Mouse (Mus musculus) liver, adult (tissue): ENCODE results near the gene Zkscan6.
A peak's percentile ranks its signal among the peaks of the same experiment; 100 is the strongest.

Experiments
- GATA4 ChIP-seq: IDR thresholded peaks from 2 replicates; pipeline ENCODE4 v1.6.1; 2014; ENCODE audit warnings: mild to moderate bottlenecking, low read length; ENCODE audit not compliant: insufficient replicate concordance

The Zkscan6 gene

GRCm38 (mm10) chr11:65788154-65788553 lies 18.8 kb upstream of the Zkscan6 start, which contains the start of gene Map2k4:
Map2k4 (minus strand) TSS chr11:65788297.
- peak; percentile 16; the same call in 1 of the 2 replicates for TF ChIP-seq GATA4

GRCm38 (mm10) chr11:65794428-65795219 lies 12.4 kb upstream of the Zkscan6 start:
- TF ChIP-seq GATA4, result no peak

DNA sequence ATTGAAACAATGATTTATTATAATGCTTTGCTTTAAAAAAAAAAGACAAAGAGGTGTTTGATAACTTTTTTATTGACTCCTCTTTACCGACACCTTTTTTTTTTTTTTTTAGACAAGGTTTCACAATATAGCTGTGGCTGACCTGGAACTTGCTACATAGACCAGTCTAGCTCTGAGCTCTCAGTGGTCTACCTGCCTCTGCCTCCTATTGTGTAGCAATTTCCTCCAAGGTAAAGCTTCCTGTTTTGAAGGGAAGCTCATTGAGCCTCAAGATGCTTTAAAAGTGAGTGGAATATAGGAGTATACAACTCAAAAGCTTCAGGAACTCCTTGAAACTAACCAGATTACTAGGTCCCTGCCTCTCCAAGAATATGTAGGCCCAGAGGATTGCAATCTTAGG lies 11.1 kb upstream of the Zkscan6 start:
- TF ChIP-seq GATA4, result no peak

DNA sequence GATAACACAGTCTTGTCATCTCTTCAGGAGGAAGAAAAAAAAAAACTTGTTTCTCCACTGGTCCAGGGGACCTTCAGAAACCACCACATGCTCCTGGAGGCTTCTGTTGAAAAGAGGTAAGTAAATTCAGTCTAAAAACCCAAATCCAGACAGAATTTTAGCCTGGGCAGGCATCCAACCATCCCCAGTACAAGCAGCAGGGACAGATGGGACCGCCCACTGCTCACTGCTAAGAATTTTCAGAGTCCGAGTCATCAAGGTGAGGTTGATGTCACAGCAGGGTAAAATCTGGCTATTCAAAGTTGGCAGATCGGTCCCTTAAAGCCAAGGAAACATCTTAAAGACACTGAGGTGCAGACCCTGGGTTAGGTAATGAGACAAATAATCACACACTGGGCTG lies 5.1 kb upstream of the Zkscan6 start:
- no peak for TF ChIP-seq GATA4

GRCm38 (mm10) chr11:65806321-65806904 lies 562 bp upstream of the Zkscan6 start:
- no peak for TF ChIP-seq GATA4

GRCm38 (mm10) chr11:65807601-65808000 lies 626 bp downstream of the Zkscan6 start:
- no peak for TF ChIP-seq GATA4

GRCm38 (mm10) chr11:65812088-65812487 lies 5.1 kb downstream of the Zkscan6 start:
- TF ChIP-seq GATA4, result no peak

DNA sequence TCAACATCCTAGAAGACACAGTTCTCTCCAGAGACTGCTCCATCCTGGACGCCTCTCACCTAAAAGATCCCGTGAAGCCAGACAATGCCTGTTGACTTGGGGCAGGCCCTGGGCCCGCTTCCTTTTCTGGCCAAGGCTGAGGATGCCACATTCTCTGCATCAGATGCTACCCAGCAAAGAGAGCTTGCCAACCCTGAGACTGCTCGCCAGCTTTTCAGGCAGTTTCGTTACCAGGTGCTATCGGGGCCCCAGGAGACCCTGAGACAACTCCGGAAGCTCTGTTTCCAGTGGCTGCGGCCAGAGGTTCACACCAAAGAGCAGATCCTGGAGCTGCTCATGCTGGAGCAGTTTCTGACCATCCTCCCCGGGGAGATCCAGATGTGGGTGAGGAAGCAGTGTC lies 7.4 kb downstream of the Zkscan6 start:
- TF ChIP-seq GATA4, result no peak

DNA sequence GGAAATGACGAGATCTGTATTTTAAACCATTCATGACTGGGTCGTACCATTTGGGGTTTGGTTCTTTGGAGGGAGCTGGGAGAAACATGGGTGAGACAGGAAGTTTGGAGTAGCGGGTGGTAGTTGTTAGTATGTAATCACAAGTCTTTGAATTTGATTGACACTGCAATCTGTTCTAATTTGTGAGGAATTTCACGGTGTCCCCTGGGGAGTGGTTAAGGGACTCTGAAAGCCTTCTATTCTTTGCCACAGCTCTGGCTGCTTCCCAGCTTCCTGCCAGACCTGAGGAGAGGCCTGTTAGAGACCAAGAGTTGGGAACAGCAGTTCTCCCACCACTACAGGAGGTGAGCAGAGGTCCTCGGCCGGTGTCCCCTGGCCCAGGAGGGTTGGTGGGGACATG lies 9.3 kb downstream of the Zkscan6 start:
- TF ChIP-seq GATA4, result no peak

- no peak for TF ChIP-seq GATA4
Measured at GRCm38 (mm10) chr11:65818193-65818592, 11.2 kb downstream of the Zkscan6 start.

DNA sequence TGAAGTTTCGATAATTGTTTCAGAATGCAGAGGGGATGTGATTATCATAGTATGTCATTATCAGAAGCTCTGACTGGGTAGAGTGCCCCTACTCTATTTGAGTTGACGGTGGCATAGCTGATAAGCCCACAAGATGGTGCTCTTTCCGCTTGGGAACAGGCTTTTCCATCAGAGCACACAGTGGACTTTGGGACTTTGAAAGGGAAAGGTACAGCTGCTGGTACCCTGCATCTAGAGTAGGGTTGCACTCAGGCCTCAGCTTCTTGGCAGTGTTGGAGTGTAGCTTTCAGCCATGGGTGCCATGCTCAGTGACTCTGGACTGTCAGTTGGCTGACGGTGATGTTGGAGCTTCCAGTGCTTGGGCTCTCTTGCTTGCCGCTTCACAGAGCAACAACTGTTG lies 13.3 kb downstream of the Zkscan6 start:
- no peak for TF ChIP-seq GATA4

- TF ChIP-seq GATA4, result no peak
Measured at GRCm38 (mm10) chr11:65820877-65821276, 13.9 kb downstream of the Zkscan6 start.

DNA sequence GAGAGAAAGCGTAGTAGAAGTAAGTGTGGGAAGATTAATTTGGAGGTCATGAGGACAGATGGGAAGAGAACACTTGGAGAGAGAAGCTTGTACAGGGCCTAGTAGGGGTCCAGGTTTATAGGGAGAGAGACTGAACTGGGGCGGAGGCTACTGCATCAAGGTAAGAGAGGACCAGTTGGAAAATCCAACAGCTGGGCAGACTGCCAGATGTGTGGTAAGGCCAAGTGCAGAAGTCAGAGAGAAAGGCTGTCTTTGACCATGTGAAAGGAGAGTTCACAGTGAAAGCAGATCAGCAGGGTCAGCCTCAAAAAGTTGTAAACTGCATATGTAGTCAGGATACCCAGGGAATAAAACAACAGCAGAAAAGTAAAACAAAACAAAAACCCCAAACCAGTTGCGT lies 17.6 kb downstream of the Zkscan6 start:
- no peak for TF ChIP-seq GATA4

DNA sequence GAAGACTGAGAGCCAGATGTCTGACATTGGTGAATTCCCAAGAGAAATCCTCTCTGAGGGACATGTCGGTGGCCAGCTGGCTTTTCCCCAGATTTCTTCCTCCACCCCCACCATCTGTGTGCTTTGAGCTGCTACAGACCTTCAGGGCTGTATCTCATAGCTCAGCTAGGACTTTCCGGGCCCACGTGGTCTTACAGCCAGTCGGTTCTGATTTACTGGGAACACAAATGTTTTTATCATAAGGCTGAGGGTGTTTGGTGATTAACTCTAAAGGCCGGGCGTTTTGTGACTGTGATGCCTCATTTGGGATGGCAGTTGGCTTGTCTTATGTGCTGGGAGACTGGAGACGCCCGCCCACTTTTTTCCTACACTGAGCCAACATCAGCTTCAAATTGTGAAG lies 32.0 kb downstream of the Zkscan6 start:
- TF ChIP-seq GATA4, result no peak

DNA sequence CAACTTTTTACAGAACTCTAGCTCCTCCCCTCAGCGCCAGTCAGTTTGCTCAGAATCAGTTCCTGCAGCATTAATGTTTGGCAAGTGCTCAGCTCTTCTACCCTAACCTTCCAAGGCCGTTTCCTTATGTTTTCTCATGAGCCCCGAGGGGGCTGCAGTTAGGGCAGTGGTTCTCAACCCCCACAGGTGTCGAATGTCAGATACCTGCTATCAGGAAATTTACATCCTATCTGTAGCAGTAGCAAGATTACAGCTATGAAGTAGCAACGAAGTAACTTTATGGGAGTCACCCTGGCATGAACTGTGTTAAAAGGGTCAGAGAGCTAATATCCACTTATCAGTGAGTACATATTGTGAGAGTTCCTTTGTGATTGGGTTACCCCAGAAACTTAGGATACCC lies 39.5 kb downstream of the Zkscan6 start:
- no peak for TF ChIP-seq GATA4

- TF ChIP-seq GATA4, result no peak
Measured at GRCm38 (mm10) chr11:65852066-65852465, 45.1 kb downstream of the Zkscan6 start.

- TF ChIP-seq GATA4, result no peak
Measured at GRCm38 (mm10) chr11:65861476-65861875, 54.5 kb downstream of the Zkscan6 start.
